Mouse (Mus musculus): ENCODE data around the gene Gprasp1. TPM values are rescaled to one million over a fixed set of nuclear protein-coding genes. Genes with fewer than 3 reads are reported as not detected.
"Not testable (repeated sequence)": the region's sequence is repeated elsewhere in the genome, so short reads cannot be mapped to it uniquely, and the experiment has no call there.

The Gprasp1 gene
- polyA plus RNA-seq, 1 experiment from 2014 or later = 10.9 TPM

- no peak for TF ChIP-seq CTCF (IDR thresholded peaks at IDR 0.05; ENCODE audit: low read depth)
- TF ChIP-seq EP300 (optimal IDR thresholded peaks at IDR 0.05) = no peak
- DNase-seq (ENCODE audit: low spot score) = no peak
Observed at GRCm38 (mm10) chrX:135804149-135804548, 61.6 kb downstream of the Gprasp1 start.

GRCm38 (mm10) chrX:135805780-135806179 is 63.2 kb downstream of the Gprasp1 start:
- no peak overlapping the region for H3K9ac ChIP-seq (ENCODE audit: low read length)
- TF ChIP-seq EP300 (optimal IDR thresholded peaks at IDR 0.05) (no peak), CTCF (IDR thresholded peaks at IDR 0.05; ENCODE audit: low read depth) (peak; percentile 81)
- WGBS = 17% methylated on average over 1 of the region's 1 CpGs
- ATAC-seq (ENCODE audit: low FRiP score, low TSS enrichment) = no peak
- H3K27ac ChIP-seq (replicated peaks) = no peak overlapping the region
- no peak for DNase-seq (ENCODE audit: low spot score)
- no peaks in the 10 kb centered on the region for H3K4me1 ChIP-seq (replicated peaks; ENCODE audit: control insufficient read depth, insufficient read depth)
- H3K4me2 ChIP-seq (replicated peaks; ENCODE audit: low read depth) = no peak overlapping the region
- H3K36me3 ChIP-seq (ENCODE audit: control insufficient read depth, insufficient read depth, low read length) = no peaks in the 10 kb centered on the region
- H3K27me3 ChIP-seq (ENCODE audit: control insufficient read depth, insufficient read depth, low read length) = no peaks in the 10 kb centered on the region
- no peak overlapping the region for H3K4me3 ChIP-seq (ENCODE audit: low read depth, low read length)
- H3K9me3 ChIP-seq (ENCODE audit: control insufficient read depth, low read length) = no peaks in the 10 kb centered on the region

More at GRCm38 (mm10) chrX:135804149-135804548, 61.6 kb downstream of the Gprasp1 start:
- Histone ChIP-seq H3K4me1 (replicated peaks; ENCODE audit: control insufficient read depth, insufficient read depth) (no peaks in the 10 kb centered on the region), H3K4me2 (replicated peaks; ENCODE audit: low read depth) (no peak overlapping the region), H3K9me3 (ENCODE audit: control insufficient read depth, low read length) (no peaks in the 10 kb centered on the region), H3K36me3 (ENCODE audit: control insufficient read depth, insufficient read depth, low read length) (no peaks in the 10 kb centered on the region), H3K9ac (ENCODE audit: low read length) (no peak overlapping the region), H3K4me3 (ENCODE audit: low read depth, low read length) (no peak overlapping the region), H3K27ac (replicated peaks) (no peak overlapping the region), H3K27me3 (ENCODE audit: control insufficient read depth, insufficient read depth, low read length) (no peaks in the 10 kb centered on the region)
- no peak for ATAC-seq (ENCODE audit: low FRiP score, low TSS enrichment)
- 98% methylated on average over 3 of the region's 3 CpGs for WGBS

GRCm38 (mm10) chrX:135835896-135836295 is 93.4 kb downstream of the Gprasp1 start:
- not testable (repeated sequence) for H3K27ac ChIP-seq (replicated peaks); H3K4me3 ChIP-seq (ENCODE audit: low read depth, low read length); H3K27me3 ChIP-seq (ENCODE audit: control insufficient read depth, insufficient read depth, low read length); H3K9ac ChIP-seq (ENCODE audit: low read length); H3K4me1 ChIP-seq (replicated peaks; ENCODE audit: control insufficient read depth, insufficient read depth); DNase-seq (ENCODE audit: low spot score); H3K4me2 ChIP-seq (replicated peaks; ENCODE audit: low read depth); H3K36me3 ChIP-seq (ENCODE audit: control insufficient read depth, insufficient read depth, low read length); ATAC-seq (ENCODE audit: low FRiP score, low TSS enrichment); H3K9me3 ChIP-seq (ENCODE audit: control insufficient read depth, low read length)
- 20% methylated on average over 1 of the region's 1 CpGs for WGBS

GRCm38 (mm10) chrX:135837896-135838295 is 95.4 kb downstream of the Gprasp1 start:
- H3K9ac ChIP-seq (ENCODE audit: low read length) = no peak overlapping the region
- H3K27me3 ChIP-seq (ENCODE audit: control insufficient read depth, insufficient read depth, low read length) = no peaks in the 10 kb centered on the region
- H3K36me3 ChIP-seq (ENCODE audit: control insufficient read depth, insufficient read depth, low read length) = no peaks in the 10 kb centered on the region
- no peak for ATAC-seq (ENCODE audit: low FRiP score, low TSS enrichment)
- H3K27ac ChIP-seq (replicated peaks) = no peak overlapping the region
- no peak for DNase-seq (ENCODE audit: low spot score)
- H3K9me3 ChIP-seq (ENCODE audit: control insufficient read depth, low read length) = no peaks in the 10 kb centered on the region
- TF ChIP-seq CTCF (IDR thresholded peaks at IDR 0.05; ENCODE audit: low read depth) (no peak), EP300 (optimal IDR thresholded peaks at IDR 0.05) (no peak)
- H3K4me3 ChIP-seq (ENCODE audit: low read depth, low read length) = no peak overlapping the region
- no peak overlapping the region for H3K4me2 ChIP-seq (replicated peaks; ENCODE audit: low read depth)
- WGBS = 54% methylated on average over 2 of the region's 2 CpGs
- H3K4me1 ChIP-seq (replicated peaks; ENCODE audit: control insufficient read depth, insufficient read depth) = no peaks in the 10 kb centered on the region

- not testable (repeated sequence) for H3K27ac ChIP-seq (replicated peaks); H3K9me3 ChIP-seq (ENCODE audit: control insufficient read depth, low read length); H3K27me3 ChIP-seq (ENCODE audit: control insufficient read depth, insufficient read depth, low read length); H3K4me1 ChIP-seq (replicated peaks; ENCODE audit: control insufficient read depth, insufficient read depth); H3K9ac ChIP-seq (ENCODE audit: low read length); H3K36me3 ChIP-seq (ENCODE audit: control insufficient read depth, insufficient read depth, low read length)
- peak within 1 kb of the TSS; percentile 36 for H3K4me3 ChIP-seq (ENCODE audit: low read depth, low read length)
- 13% methylated on average over 15 of the region's 32 CpGs for WGBS
- peak within 1 kb of the TSS; percentile 55 for H3K4me2 ChIP-seq (replicated peaks; ENCODE audit: low read depth)
- DNase-seq (ENCODE audit: low spot score) = peak; percentile 14
- ATAC-seq (ENCODE audit: low FRiP score, low TSS enrichment) = peak; percentile 71
Observed at GRCm38 (mm10) chrX:135838521-135839360, 96.2 kb downstream of the Gprasp1 start, which contains the start of gene Gprasp2. Gprasp2 (plus strand) TSS chrX:135839034.
